Mouse (Mus musculus): ENCODE results near the gene Pip.

The Pip gene

GRCm38 (mm10) chr6:41847235-41847634 is at the start of gene Pip:
TSS of gene Pip (plus strand) at chr6:41847535.
- DNase-seq (ENCODE audit: low spot score in 2 of 2), result no peak

GRCm38 (mm10) chr6:41824086-41824485 is 23.2 kb upstream of the Pip start:
- DNase-seq (ENCODE audit: low spot score in 2 of 2), result no peak

GRCm38 (mm10) chr6:41829516-41829915 is 17.8 kb upstream of the Pip start:
- DNase-seq (ENCODE audit: low spot score in 2 of 2), result no peak

- DNase-seq (ENCODE audit: low spot score in 2 of 2), result no peak
Measured at GRCm38 (mm10) chr6:41852689-41853088, 5.4 kb downstream of the Pip start, which contains the start of gene Sval2. TSS of gene Sval2 (plus strand) at chr6:41852989.

GRCm38 (mm10) chr6:41864038-41864437 is 16.7 kb downstream of the Pip start:
- DNase-seq (ENCODE audit: low spot score in 2 of 2), result no peak
